Mouse (Mus musculus): ENCODE data around the gene Obp2b. TPM values are rescaled to one million over a fixed set of nuclear protein-coding genes. Genes with fewer than 3 reads are reported as not detected.

Gene Obp2b
- total RNA-seq, 2 experiments from 2014 or later, result not detected

- no peak for DNase-seq (ENCODE audit: low spot score in 2 of 2)
Measured at GRCm38 (mm10) chr2:25776717-25777116, 39.9 kb downstream of the Obp2b start, which contains the start of gene Lcn11. TSS of gene Lcn11 (plus strand) at chr2:25777017.

GRCm38 (mm10) chr2:25779076-25779475 is 42.3 kb downstream of the Obp2b start:
- peak in 1 of 2 experiments; percentile 20 for DNase-seq (ENCODE audit: low spot score in 2 of 2)

GRCm38 (mm10) chr2:25780921-25781320 is 44.1 kb downstream of the Obp2b start:
- DNase-seq (ENCODE audit: low spot score in 2 of 2), result no peak

GRCm38 (mm10) chr2:25781957-25782356 is 45.1 kb downstream of the Obp2b start, which contains the start of gene Gm13539:
TSS of gene Gm13539 (plus strand) at chr2:25782257.
- no peak for DNase-seq (ENCODE audit: low spot score in 2 of 2)

- no peak for DNase-seq (ENCODE audit: low spot score in 2 of 2)
Measured at GRCm38 (mm10) chr2:25785573-25786322, 48.9 kb downstream of the Obp2b start.

- DNase-seq (ENCODE audit: low spot score in 2 of 2), result no peak
Measured at GRCm38 (mm10) chr2:25789092-25789491, 52.3 kb downstream of the Obp2b start.

Other genes starting within 250 kb of the Obp2b start
- not detected for gene Lcn12, start 243.1 kb upstream of the Obp2b start, total RNA-seq (2021)
- gene Fbxw5, start 236.3 kb upstream of the Obp2b start, total RNA-seq (2021), result 100 to 1,000 TPM; 114 to 115 TPM
- gene C8g, start 235.3 kb upstream of the Obp2b start, total RNA-seq (2021), result 1 to 10 TPM; 1.3 to 2.1 TPM
- 10 to 100 TPM; 10.9 to 12.0 TPM for gene Traf2, start 190.1 kb upstream of the Obp2b start, total RNA-seq (2021)
- gene Edf1, start 179.2 kb upstream of the Obp2b start, total RNA-seq (2021), result 100 to 1,000 TPM; 212 to 213 TPM
- 1 to 10 TPM; 2.1 to 4.0 TPM for gene Mamdc4, start 162.2 kb upstream of the Obp2b start, total RNA-seq (2021)
- 10 to 100 TPM; 63.0 to 66.2 TPM for gene Phpt1, start 161.8 kb upstream of the Obp2b start, total RNA-seq (2021)
- 100 to 1,000 TPM in 1 of 2 experiments, 10 to 100 TPM in 1; 98.6 to 102 TPM for gene Ajm1, start 155.3 kb upstream of the Obp2b start, total RNA-seq (2021)
- gene Rabl6, start 128.5 kb upstream of the Obp2b start, total RNA-seq (2021), result 100 to 1,000 TPM; 150 to 155 TPM
- not detected for gene Ccdc183, start 119.3 kb upstream of the Obp2b start, total RNA-seq (2021)
- gene Tmem141, start 115.0 kb upstream of the Obp2b start, total RNA-seq (2021), result 10 to 100 TPM; 16.7 to 17.5 TPM
- 1 to 10 TPM in 1 of 2 experiments, under 1 TPM in 1; 0.56 to 1.1 TPM for gene Fcna, start 109.0 kb upstream of the Obp2b start, total RNA-seq (2021)
- gene Lcn8, start 83.9 kb upstream of the Obp2b start, total RNA-seq (2021), result not detected
- gene Lcn5, start 79.1 kb upstream of the Obp2b start, total RNA-seq (2021), result not detected
- not detected for gene Lcn6, start 60.2 kb upstream of the Obp2b start, total RNA-seq (2021)
- not detected for gene Lcn10, start 54.3 kb upstream of the Obp2b start, total RNA-seq (2021)
- gene Obp2a, start 37.0 kb upstream of the Obp2b start, total RNA-seq (2021), result not detected
- gene Bmyc, start 30.3 kb upstream of the Obp2b start, total RNA-seq (2021), result 10 to 100 TPM; 92.5 to 96.1 TPM
- gene Lcn3, start 28.6 kb downstream of the Obp2b start, total RNA-seq (2021), result not detected
- gene Lcn11, start 40.0 kb downstream of the Obp2b start, total RNA-seq (2021), result not detected
- gene Gm13539, start 45.2 kb downstream of the Obp2b start, total RNA-seq (2021), result not detected
- gene Glt6d1, start 78.8 kb downstream of the Obp2b start, total RNA-seq (2021), result not detected
- gene Lcn9, start 86.1 kb downstream of the Obp2b start, total RNA-seq (2021), result not detected
- gene Sohlh1, start 110.2 kb downstream of the Obp2b start, total RNA-seq (2021), result not detected
- gene Kcnt1, start 126.7 kb downstream of the Obp2b start, total RNA-seq (2021), result 10 to 100 TPM; 39.9 to 43.2 TPM
- 100 to 1,000 TPM; 133 to 153 TPM for gene Camsap1, start 246.3 kb downstream of the Obp2b start, total RNA-seq (2021)